Mouse (Mus musculus) cerebellum, postnatal 25 days (tissue): Measurements from ENCODE around the gene Ttc8.
A peak's percentile ranks its signal among the peaks of the same experiment; 100 is the strongest.

ENCODE experiments used
- DNase-seq, 2 experiments: peaks; one replicate each; pipeline ENCODE4 v3.0.0; 2021; ENCODE audit warnings: mixed read lengths in 2 of 2

The Ttc8 gene

DNA sequence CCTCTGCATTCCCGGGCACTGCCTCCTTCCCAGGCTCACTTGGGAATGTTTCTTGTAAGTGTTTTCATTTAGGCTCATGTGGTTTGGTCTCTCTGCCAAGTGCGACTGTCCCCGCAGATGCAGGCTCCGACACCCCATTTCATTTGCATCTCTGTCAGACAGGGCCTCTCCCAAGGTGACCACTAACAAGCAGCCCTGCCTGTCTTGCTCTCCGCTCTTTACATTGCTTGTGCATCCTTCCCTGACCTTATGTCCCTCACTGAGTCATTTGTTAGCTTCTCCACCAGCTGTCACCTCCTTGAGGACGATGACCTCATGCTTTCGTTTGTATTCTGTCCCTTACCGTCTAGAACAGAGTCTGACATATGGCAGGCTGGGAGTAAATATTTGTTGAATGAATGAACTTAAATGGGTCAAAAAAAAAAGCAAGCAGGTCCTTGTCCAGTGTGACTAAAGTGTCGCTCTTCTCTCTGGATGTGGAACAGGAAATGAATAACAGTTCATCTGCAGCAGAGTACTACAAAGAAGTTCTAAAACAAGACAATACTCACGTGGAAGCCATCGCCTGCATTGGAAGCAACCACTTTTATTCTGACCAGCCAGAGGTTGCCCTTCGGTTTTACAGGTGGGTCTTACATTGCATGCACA, 53.9 kb downstream of the Ttc8 start:
- peak in 1 of 2 experiments; percentile 30 for DNase-seq

DNA sequence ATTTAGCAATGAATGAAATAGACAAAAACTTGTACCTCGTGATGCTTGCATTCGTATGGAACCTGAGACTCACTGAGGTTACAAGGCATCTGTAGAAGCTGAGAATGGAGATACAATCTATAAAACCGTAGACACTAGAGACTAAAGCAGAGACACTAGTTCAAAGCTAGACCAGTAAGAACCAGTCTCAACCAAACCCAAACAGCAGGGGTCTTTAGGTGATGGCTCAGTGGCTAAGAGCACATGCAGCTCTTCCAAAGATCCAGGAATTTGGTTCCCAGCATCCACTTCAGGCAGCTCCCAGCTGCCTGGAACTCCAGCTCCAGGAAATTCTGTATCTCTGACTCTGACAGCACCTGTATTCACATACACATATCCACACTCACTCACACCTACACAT, 60.7 kb downstream of the Ttc8 start:
- no peak for DNase-seq

DNA sequence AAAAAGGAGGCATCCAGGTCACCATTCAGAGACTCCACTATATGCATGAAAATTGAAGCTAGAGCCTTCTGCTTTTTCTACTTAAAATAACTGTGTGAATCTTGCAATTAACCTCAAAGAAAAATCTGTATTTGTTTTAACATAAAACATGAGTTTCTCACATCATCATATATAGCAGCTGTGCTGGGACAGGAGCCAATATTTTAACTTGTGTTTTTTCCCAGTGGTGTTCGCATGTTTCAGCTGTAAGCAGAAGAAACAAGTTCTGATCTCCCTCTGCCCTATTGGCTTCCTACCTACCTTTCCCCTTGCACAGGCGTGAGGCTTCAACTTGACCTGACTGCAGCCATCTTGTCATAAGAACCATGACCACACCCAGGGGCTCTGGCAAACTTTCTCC, 64.4 kb downstream of the Ttc8 start:
- DNase-seq = no peak

DNA sequence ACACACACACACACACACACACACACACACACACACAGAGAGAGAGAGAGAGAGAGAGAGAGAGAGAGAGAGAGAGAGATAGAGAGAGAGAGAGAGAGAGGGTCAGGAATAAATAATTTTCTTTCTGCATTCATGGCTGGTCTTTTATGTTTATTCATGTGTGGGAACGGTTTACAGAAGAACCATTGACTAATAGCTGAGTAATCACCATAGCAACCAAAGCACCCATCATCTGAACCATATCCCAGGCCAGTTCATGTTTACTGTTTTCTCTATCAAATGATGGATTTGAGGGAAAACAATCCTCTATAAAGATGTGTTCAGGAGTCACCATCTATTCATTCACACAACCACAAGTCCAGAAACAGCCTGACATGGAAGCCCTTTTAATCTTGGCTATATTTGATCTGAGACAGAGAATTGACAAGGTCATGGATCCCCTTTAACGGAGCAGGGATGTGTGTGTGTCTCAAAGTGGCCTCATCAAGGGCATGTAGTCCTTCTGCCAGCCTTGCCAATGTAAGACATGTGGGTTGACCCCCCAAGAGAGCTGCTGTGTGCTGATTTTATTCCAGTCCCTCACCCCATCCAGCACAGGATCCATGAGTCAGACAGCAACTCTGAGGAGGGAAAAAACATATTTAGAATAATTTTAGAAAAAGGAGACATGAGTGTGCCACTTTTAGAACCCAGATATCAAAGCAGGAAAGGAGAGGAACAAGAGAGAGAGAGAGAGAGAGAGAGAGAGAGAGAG, 70.9 kb downstream of the Ttc8 start:
- no peak for DNase-seq

DNA sequence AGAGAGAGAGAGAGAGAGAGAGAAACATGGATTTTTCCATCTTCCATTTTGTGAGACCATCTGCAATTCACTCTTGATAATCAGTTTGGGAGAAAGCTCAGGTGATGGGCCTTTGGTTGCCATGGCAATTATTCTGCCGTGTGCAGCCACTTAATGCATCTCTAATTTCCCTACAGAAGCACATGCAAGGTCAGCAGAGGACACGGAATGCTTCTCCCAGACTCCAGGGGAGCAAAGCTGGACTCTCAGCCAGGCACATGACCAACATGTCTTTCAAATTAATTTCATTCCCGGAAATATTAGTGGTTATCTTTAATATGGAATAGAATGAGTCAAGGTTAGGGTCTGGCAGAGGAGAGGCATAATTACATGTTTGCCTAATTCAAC, 71.4 kb downstream of the Ttc8 start:
- no peak for DNase-seq

DNA sequence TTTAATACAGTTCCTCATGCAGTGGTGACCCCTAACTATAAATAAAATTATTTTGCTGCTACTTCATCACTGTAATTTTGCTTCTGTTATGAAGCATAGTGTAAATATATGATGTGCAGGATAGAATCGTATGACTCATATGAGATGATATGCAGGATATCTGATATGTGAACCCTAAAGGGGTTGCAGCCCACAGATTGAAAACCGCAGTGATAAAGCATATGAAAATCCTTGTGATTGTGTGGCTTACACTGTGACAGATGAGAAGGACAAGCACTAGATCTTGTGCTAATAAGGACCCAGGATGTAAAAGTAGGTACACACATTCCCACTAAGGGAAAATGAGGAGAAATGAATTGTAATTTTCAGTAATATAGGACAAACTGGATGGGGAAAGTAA, 73.4 kb downstream of the Ttc8 start:
- no peak for DNase-seq

DNA sequence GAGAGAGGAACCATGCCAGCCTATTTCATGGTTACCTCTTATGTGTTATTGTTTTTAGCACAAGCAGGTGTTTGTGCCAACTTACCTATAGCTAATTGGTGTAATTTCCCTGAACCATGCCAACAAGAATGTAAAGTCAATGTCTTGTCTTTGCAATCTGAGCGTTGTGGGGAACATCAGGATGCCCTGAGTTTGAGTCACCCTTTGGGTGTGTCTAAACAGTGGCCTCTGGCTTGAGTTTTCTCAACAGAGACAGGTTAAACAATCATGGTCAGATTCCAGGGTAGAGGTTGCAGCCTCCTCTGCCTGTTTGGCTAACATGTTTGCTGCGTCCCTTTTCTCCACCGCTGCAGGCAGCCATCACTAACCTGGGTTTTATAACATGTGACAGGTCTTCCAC, 74.0 kb downstream of the Ttc8 start:
- no peak for DNase-seq

DNA sequence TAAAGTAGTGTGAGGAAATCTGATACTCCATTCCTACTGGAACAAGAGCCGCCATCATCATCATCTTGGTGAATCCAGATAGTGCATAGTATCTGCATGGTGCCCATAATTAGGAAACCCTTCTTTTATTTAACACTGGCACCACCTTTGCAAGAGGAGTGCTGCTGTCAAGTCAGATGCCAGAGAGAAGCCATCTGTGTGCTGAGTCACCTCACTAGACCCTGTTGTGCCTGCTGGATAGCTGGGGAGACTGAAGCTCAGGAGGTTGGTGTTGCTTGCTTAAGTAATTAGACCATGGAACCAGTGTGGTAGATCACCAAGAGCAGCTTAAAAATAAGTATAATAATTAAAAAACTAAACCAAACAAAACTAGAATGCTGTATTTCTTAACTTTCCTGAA, 75.5 kb downstream of the Ttc8 start:
- peak; percentile 63 to 78 for DNase-seq

DNA sequence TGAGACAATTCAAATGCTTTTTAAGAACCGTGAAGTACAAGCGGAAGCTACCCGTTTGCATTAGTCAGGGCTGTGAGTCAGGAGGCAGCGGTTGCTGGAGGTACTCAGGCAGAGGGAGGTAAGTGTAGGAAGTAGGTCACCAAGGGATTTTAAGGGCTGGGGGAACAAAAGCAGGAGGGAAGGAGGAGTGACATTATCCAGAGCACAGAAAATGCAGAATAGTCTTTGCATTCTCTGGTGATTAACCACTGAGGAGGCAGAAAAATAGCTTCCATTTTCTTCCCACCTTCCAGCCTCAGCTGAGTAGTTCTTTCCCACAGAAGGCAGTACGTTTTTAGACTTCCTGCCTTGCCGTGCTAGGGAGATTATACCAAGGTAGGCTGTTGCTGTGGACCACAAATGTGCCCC, 76.2 kb downstream of the Ttc8 start:
- DNase-seq = no peak

DNA sequence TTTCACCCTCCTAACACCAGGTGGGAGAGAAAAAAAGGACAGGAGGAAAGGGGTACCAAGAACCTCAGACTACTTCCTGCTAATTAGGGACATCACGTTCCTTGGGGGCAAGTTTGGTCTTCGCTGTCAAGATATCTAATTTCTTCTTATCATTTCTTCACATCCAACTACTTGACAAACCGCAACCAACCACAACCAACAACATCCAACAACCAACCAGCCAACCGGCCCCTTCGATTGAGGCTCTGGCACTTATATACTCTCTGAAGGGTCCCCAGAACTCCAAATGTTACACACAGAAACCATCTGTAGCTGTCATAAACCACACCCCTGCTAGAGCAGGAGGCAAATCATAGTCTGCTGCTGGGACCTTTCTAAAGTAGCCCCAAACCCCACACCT, 76.7 kb downstream of the Ttc8 start:
- no peak for DNase-seq

DNA sequence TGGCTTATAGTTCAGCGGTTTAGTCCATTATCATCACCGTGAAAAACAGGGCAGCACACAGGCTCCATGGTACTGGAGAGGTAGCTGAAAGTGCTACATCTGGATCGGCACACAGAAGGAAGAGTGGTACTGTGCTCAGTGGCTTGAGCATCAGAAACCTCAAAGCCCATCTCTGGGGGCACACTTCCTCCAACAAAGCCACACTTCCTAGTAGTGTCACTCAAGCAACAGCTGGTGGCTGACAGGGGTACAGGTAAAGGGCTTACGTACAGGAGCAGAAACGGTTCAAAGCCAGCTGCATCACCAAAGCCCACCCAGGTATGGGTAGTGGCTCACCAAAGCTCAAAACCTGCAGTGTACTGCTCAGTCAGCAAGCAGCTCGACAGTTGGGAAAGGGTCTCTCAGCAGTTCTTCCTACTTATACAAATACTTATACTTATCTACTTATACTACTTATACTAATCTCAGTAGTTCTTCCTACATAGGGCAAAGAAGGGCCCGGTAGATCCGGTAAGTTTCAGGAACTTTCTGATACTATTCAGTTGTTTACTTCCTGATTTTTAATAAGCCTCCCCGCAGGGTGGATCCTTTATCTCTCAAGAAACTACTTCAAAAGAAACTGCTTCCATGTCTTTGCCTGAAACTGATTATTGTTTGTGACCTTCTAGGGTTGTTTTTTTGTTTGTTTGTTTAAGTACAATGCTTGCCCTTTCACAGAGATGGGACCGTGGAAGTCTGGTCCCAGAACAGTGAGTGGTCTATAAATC, 78.5 kb downstream of the Ttc8 start:
- DNase-seq = no peak

DNA sequence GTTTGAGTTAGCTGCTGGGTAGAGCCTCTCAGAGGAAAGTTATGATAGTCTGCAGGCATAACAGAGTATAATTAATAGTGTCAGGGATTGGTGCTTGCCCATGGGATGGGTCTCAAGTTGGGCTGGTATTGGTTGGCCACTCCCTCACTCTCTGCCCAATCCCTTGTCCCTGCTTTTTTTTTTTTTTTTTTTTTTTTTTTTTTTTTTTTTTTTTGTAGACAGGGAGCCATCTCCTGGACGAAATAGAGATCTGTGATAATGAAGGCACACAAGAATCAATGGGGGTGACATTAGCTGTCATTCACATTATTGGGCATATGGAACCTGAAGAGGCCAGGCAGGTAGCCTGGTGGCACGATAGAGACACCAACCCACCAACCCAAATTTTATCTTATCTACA, 79.9 kb downstream of the Ttc8 start:
- DNase-seq = no peak

DNA sequence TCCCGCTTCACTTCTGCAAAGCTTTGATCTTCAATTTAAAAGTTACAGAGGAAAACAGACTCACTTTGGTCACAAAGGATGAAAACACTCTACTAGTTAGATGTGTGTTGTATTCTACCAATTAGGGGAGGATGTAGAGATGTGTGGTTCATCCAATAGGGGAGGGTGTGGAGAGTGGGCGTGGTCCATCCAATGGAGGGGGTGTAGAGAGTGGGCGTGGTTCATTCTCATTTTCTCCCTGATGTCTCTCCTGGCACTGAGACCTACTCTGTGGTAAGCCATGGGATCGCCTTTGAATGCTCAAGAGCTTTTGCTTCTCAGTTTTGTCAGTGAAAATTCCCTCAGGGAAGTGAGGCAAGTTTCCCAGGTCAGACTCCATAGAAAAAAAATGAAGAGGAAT, 82.7 kb downstream of the Ttc8 start:
- DNase-seq = no peak

DNA sequence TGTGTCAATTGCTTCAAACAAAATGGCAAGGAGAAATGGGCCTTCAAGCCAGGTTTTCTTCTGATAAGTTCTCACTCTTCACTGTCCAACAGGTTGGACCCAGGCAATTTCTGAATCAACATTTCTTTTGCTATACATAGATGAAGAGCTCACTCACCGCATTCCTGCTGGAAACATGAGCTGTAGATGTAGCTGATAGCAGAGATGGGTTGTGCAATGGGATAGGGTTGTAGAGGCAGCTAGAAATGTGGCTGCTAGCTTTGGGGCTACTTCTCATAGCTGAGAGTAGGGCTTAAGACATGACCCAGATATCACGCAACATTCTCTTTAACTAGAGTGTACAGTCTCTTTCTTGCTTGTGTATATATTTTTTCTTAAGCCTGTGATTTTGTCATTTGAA, 84.4 kb downstream of the Ttc8 start:
- DNase-seq = no peak

DNA sequence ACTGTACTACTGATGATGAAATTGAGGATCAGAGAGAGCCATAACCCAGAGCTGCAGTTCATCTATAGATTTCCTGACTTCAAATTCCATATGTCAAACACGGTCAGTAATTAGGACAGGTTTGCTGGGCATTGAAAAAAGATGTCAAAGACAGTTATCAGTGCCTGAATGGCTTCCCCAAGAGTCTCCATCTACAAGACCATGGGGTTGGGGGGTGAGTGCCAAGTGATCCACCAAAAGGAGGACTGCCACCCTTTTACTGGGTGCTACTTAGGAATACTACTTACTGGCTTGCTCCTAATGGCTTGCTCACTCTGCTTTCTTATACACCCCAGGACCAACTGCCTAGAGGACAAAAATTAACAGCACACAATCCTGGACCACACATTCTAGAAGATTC, 88.4 kb downstream of the Ttc8 start:
- DNase-seq = no peak

DNA sequence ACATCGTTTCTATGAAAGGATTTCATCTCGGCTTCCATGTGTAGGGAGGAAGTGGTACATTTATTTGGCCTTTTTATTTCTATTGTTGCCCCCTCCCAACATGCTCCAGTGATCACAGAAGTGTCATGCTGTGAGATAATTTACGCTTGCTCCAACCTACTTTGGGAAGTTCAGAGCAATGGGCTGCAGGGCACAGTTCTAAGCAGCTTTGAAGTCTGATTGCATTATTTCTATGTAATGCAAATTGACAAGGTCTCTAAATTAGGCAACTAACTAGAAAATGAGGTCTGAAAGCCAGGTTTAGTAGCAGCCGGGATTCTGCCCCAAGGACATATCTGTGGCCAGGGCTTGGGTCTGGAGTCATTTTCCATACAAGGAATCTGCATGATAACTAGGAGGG, 89.1 kb downstream of the Ttc8 start:
- DNase-seq = no peak

DNA sequence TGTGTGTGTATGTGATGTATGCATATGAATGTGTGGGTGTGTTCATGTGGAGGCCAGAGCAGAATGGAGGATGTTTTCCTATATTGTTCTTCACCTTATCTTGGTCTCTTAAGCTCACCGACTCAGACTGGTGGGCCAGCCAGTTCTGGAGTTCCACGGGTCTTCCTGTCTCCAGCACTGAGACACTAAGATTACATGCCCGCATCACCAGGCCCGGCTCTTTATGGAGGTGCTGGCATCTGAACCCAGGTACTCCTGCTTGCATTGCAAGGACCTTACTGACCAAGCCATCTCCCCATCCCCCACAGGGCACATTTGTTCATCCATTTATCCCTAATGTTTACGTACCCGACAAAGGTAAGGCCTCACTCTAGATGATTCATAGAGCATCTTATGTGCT, 89.7 kb downstream of the Ttc8 start:
- DNase-seq = no peak

DNA sequence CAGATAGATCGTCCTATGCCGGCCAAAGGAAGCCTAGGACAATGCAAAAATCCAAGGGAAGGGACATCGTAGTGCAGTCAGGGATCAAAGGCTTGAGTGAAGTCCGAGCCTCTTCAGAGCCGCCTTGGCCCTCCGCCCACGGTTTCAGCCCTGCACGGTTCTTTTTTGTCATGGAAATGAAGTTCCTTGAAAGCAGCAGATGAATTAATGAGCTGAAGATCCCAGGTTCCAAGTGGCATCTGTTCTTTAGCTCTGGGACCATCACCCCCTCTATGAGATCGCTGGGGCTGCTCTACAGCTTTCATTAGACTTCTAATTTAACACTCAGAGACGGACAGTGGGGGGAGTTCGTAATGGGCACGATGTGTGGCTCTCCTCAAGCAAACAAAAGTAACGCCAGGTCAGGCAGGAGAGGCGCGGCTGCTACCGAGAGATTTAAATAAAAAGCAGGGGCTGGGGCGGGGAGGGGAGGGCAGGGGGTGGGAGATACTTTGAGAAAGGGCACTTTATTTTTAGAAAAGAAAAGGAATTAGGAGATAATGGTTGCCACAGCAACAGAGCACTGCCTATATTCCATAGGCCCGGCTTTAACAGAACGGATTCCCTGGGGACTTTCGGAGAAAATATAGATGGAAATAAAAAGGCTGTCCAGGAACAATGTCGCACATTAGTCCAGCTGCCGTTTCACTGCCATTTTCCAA, 90.9 kb downstream of the Ttc8 start:
- DNase-seq = peak in 1 of 2 experiments; percentile 51

DNA sequence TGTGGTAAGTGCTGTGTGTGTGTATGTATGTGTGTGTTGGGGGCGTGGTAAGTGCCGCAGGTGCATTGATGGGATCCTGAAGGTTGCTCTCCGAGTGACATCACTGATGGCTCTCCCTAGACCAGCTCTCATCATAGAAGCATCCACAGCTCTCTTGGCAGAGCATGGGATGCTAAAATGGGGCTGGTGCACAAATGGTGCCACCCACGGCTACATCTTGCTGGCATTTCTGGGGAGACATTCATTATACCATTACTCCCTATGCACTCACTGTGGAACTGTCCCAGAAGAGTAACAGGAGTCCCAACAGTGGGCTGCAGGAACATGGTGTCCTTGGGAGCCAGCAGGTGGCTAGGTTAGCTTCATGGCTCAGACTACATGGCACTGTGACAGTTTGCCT, 95.5 kb downstream of the Ttc8 start:
- no peak for DNase-seq

DNA sequence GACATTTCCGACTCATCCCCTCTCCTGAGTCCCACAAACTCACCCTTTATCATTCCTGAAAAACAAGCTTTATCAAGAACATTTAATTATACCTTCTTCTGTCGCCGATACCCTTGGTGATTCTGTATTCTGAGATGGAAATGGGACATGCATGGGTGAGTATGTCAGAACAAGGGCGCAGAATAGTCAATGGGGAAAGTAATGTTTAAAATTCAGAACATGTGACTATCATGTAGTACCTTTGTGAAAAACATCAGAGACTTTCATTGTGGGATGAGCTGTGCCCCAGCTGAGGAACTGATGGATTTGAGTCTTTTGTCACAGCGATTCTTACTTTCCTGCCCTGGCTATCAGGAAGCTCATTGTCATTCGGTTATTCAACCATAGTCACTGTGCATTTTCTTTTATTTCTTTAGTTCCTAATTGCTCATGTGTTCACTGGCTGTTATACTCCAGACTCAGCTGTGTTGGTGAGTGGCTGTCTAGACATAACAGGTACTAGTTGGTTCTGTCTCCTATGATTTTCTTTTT, 104.1 kb downstream of the Ttc8 start:
- DNase-seq = no peak

DNA sequence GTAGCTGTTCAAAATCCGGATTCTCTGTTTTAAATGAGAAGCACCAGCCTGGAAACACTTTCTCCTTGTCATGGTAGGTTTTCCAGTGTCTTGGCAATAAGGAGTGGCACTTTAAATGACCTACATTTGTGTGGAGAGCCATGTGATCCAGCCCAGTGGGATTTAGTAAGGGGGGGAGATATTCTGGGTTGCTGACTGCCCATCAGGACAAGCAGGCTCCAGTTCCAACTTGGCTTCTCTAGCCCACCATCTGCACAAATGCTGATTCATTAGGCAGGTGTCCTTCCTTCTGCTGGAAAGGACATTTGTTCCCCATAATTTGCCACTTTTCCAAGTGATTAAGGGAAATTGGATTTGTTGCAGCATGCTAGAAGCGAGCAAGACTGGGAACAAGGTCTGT, 105.9 kb downstream of the Ttc8 start:
- peak; percentile 80 to 84 for DNase-seq

DNA sequence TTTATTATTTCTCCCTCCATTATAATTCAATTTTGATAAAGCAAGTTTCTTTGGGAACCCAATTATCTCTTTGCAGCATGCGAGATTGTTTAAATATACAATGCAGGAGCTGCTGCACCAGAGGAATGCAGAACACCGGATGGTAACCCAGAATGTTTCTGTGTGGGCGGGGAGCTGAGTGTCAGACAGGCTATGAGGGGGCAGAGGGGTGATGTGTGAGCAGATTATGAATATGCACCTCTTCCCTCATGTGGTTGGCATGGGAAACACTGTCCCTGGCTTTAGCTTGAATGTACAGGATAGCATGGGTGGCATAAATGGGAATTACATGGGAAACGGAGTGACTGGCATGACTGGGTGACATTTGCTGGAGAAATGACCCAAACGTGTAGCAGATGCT, 108.3 kb downstream of the Ttc8 start:
- DNase-seq = peak; percentile 17 to 19

DNA sequence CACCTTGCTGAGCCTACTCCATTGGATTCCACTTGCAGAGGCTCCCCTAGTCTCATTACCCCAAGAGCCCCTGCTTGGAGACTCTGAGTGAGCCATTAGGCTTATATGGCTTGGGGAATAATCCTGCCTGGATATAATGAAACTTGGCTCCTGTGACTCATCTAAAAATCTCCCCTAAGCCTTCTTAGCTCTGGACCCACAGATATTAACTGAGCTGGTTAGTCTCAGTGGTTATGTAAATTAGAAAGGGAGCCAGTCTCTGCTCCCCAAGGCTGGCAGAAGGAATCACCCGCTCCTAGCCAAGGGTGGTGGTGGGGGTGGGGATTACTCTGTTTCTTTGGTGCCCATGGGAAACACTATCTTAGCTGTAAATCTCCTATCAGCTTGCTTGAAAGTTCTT, 109.6 kb downstream of the Ttc8 start:
- no peak for DNase-seq
